Mouse (Mus musculus) colon, adult 2 months (tissue): ENCODE results near the gene Atcay. TPM values are rescaled to one million over a fixed set of nuclear protein-coding genes. Genes with fewer than 3 reads are reported as not detected.

Source experiments
- polyA plus RNA-seq: library from polyadenylated mRNA; depleted of rRNA; stranded (reverse); fragments of >200 nt; gene quantifications from 2 replicates; pipeline ENCODE4 v1.2.3, GENCODE M21; 2012; rRNA removed

The Atcay gene
- 1.1 and 1.4 TPM in 2 replicates for polyA plus RNA-seq

GRCm38 (mm10) chr10:81230438-81231332 lies at the start of gene Atcay:
Gene Atcay, minus strand, starts transcription at chr10:81230833.

GRCm38 (mm10) chr10:81266211-81267105 lies 35.8 kb upstream of the Atcay start, which contains the start of the genes Mrpl54 and Apba3:
Gene Mrpl54, minus strand, starts transcription at chr10:81266934.
Gene Apba3, plus strand, starts transcription at chr10:81266960.

GRCm38 (mm10) chr10:81252424-81253419 lies 22.1 kb upstream of the Atcay start, which contains the start of gene Matk:
Gene Matk, plus strand, starts transcription at chr10:81252935.

GRCm38 (mm10) chr10:81232580-81233225 lies 2.1 kb upstream of the Atcay start, which contains the start of gene Zfr2:
Gene Zfr2, plus strand, starts transcription at chr10:81233155.

GRCm38 (mm10) chr10:81201807-81202758 lies 28.6 kb downstream of the Atcay start, which contains the start of gene Nmrk2:
Gene Nmrk2, minus strand, starts transcription at chr10:81202051.

GRCm38 (mm10) chr10:81183805-81184204 lies 46.8 kb downstream of the Atcay start, which contains the start of gene 4930442H23Rik:
Gene 4930442H23Rik, minus strand, starts transcription at chr10:81183849.

GRCm38 (mm10) chr10:81182336-81183333 lies 48.0 kb downstream of the Atcay start, which contains the start of gene Dapk3:
Gene Dapk3, plus strand, starts transcription at chr10:81183005.

GRCm38 (mm10) chr10:81176466-81177271 lies 54.0 kb downstream of the Atcay start, which contains the start of gene Eef2:
Gene Eef2, plus strand, starts transcription at chr10:81176631.

GRCm38 (mm10) chr10:81167200-81168086 lies 63.2 kb downstream of the Atcay start, which contains the start of gene Pias4:
Gene Pias4, minus strand, starts transcription at chr10:81167923.

Other genes with a start within 250 kb of the Atcay start
- gene Gng7, start 215.9 kb downstream of the Atcay start, polyA plus RNA-seq = 1.2 and 1.7 TPM in 2 replicates
- 0.54 and 0.86 TPM in 2 replicates for gene Diras1, start 205.2 kb downstream of the Atcay start, polyA plus RNA-seq
- 43.7 and 44.3 TPM in 2 replicates for gene Slc39a3, start 193.4 kb downstream of the Atcay start, polyA plus RNA-seq
- 211 and 238 TPM in 2 replicates for gene Sgta, start 170.7 kb downstream of the Atcay start, polyA plus RNA-seq
- 58.4 and 62.8 TPM in 2 replicates for gene Thop1, start 160.8 kb downstream of the Atcay start, polyA plus RNA-seq
- gene Creb3l3, start 132.0 kb downstream of the Atcay start, polyA plus RNA-seq = 4.2 and 6.2 TPM in 2 replicates
- gene Map2k2, start 124.9 kb downstream of the Atcay start, polyA plus RNA-seq = 322 and 325 TPM in 2 replicates
- gene Zbtb7a, start 95.6 kb downstream of the Atcay start, polyA plus RNA-seq = 243 and 284 TPM in 2 replicates
- gene Pias4, start 62.9 kb downstream of the Atcay start, polyA plus RNA-seq = 55.8 and 61.5 TPM in 2 replicates
- 2,007 and 2,039 TPM in 2 replicates for gene Eef2, start 54.2 kb downstream of the Atcay start, polyA plus RNA-seq
- 125 and 128 TPM in 2 replicates for gene Dapk3, start 47.8 kb downstream of the Atcay start, polyA plus RNA-seq
- not detected in 2 replicates for gene 4930442H23Rik, start 47.0 kb downstream of the Atcay start, polyA plus RNA-seq
- not detected in 2 replicates for gene Nmrk2, start 28.8 kb downstream of the Atcay start, polyA plus RNA-seq
- gene Zfr2, start 2.3 kb upstream of the Atcay start, polyA plus RNA-seq = 14.2 and 20.7 TPM in 2 replicates
- 9.0 and 10.3 TPM in 2 replicates for gene Matk, start 22.1 kb upstream of the Atcay start, polyA plus RNA-seq
- gene Mrpl54, start 36.1 kb upstream of the Atcay start, polyA plus RNA-seq = 157 and 224 TPM in 2 replicates
- 123 and 126 TPM in 2 replicates for gene Apba3, start 36.1 kb upstream of the Atcay start, polyA plus RNA-seq
- gene Tjp3, start 60.7 kb upstream of the Atcay start, polyA plus RNA-seq = 261 and 310 TPM in 2 replicates
- gene Pip5k1c, start 62.1 kb upstream of the Atcay start, polyA plus RNA-seq = 65.4 and 73.0 TPM in 2 replicates
- 33.3 and 36.3 TPM in 2 replicates for gene Cactin, start 90.3 kb upstream of the Atcay start, polyA plus RNA-seq
- gene Tbxa2r, start 97.9 kb upstream of the Atcay start, polyA plus RNA-seq = 23.0 and 24.8 TPM in 2 replicates
- 3.0 and 3.5 TPM in 2 replicates for gene Gipc3, start 112.4 kb upstream of the Atcay start, polyA plus RNA-seq
- 209 and 214 TPM in 2 replicates for gene Hmg20b, start 119.6 kb upstream of the Atcay start, polyA plus RNA-seq
- gene Mfsd12, start 126.7 kb upstream of the Atcay start, polyA plus RNA-seq = 33.7 and 37.4 TPM in 2 replicates
- 43.7 and 48.7 TPM in 2 replicates for gene 4930404N11Rik, start 135.0 kb upstream of the Atcay start, polyA plus RNA-seq
- 130 and 133 TPM in 2 replicates for gene Fzr1, start 147.7 kb upstream of the Atcay start, polyA plus RNA-seq
- gene Dohh, start 153.6 kb upstream of the Atcay start, polyA plus RNA-seq = 98.1 and 108 TPM in 2 replicates
- 2.9 TPM in 2 replicates for gene Gm48551, start 153.6 kb upstream of the Atcay start, polyA plus RNA-seq
- gene Gm48552, start 158.2 kb upstream of the Atcay start, polyA plus RNA-seq = 4.4 and 5.7 TPM in 2 replicates
- 504 and 602 TPM in 2 replicates for gene Smim24, start 162.2 kb upstream of the Atcay start, polyA plus RNA-seq
- gene Nfic, start 224.8 kb upstream of the Atcay start, polyA plus RNA-seq = 33.9 and 48.1 TPM in 2 replicates